Mouse (Mus musculus) heart, embryonic 14.5 days (tissue): Measurements from ENCODE around the gene Vps41. TPM values are rescaled to one million over a fixed set of nuclear protein-coding genes. Genes with fewer than 3 reads are reported as not detected.

ENCODE experiments used
- ATAC-seq: fragments of 200-750 bp; cut with Nextera tagmentation; 2 replicates; pipeline ENCODE4 v1.8.0; 2017; ENCODE audit warnings: low read depth, moderate TSS enrichment; ENCODE audit not compliant: insufficient number of reproducible peaks, insufficient read depth, low FRiP score
- H3K27ac ChIP-seq, 2 experiments: fragments of 200-500 bp in 1 of 2; fragments of 300-500 bp in 1 of 2; sonication (generic) in 1 of 2; replicated peaks in 1 of 2; 2 replicates each; pipeline ENCODE4 v1.5.1; 2012 to 2014; ENCODE audit warnings: low read depth in 2 of 2, low read length in 2 of 2, control low read depth in 1 of 2, mild to moderate bottlenecking in 1 of 2, mixed read lengths in 1 of 2; ENCODE audit not compliant: control insufficient read depth in 1 of 2, insufficient read depth in 1 of 2
- H3K27me3 ChIP-seq: fragments of 300-500 bp; sonication (generic); 2 replicates; pipeline ENCODE4 v1.6.1; 2014; ENCODE audit warnings: mild to moderate bottlenecking, low read length, control low read depth; ENCODE audit not compliant: control insufficient read depth, insufficient read depth
- H3K36me3 ChIP-seq: fragments of 300-500 bp; sonication (generic); 2 replicates; pipeline ENCODE4 v1.6.1; 2014; ENCODE audit warnings: mild to moderate bottlenecking, control low read depth, low read length, mixed read lengths; ENCODE audit not compliant: control insufficient read depth, insufficient read depth
- H3K4me1 ChIP-seq, 2 experiments: fragments of 200-500 bp in 1 of 2; fragments of 300-500 bp in 1 of 2; sonication (generic) in 1 of 2; 2 replicates each; pipeline ENCODE4 v1.6.1; 2012 to 2014; ENCODE audit warnings: low read length in 2 of 2, control low read depth in 1 of 2, mixed read lengths in 1 of 2; ENCODE audit not compliant: control insufficient read depth in 2 of 2, insufficient read depth in 2 of 2
- H3K4me2 ChIP-seq: fragments of 300-500 bp; sonication (generic); 2 replicates; pipeline ENCODE4 v1.6.1; 2014; ENCODE audit warnings: mild to moderate bottlenecking, low read length
- H3K4me3 ChIP-seq, 2 experiments: fragments of 200-500 bp in 1 of 2; fragments of 300-500 bp in 1 of 2; sonication (generic) in 1 of 2; 2 replicates each; pipeline ENCODE4 v1.5.1; 2012 to 2014; ENCODE audit warnings: low read length in 2 of 2, mild to moderate bottlenecking in 2 of 2, control low read depth in 1 of 2, low read depth in 1 of 2, moderate library complexity in 1 of 2; ENCODE audit not compliant: control insufficient read depth in 1 of 2, insufficient read depth in 1 of 2
- H3K9ac ChIP-seq: fragments of 300-500 bp; sonication (generic); 2 replicates; pipeline ENCODE4 v1.6.1; 2014; ENCODE audit warnings: mild to moderate bottlenecking, low read length
- H3K9me3 ChIP-seq: fragments of 300-500 bp; sonication (generic); 2 replicates; pipeline ENCODE4 v1.6.1; 2016; ENCODE audit warnings: low read length, control low read depth; ENCODE audit not compliant: control insufficient read depth
- WGBS: fragments of 180-500 bp; shearing (Covaris S2); extraction: QIAGEN DNeasy Blood & Tissue Kit; methylation state at CpG from one replicate; pipeline ENCODE4 v1.1.7; 2014; 5-methylcytosine and 5-hydroxymethylcytosine counted together
- polyA plus RNA-seq: library from polyadenylated mRNA; unstranded; fragments of >200 nt; fragmentation: Nextera tagmentation; extraction: Ambion mirVana; gene quantifications from 2 replicates; pipeline ENCODE4 v1.2.1, GENCODE M21; 2014

Gene Vps41
- polyA plus RNA-seq, 1 experiment from 2014 or later, result 56.4 TPM

DNA sequence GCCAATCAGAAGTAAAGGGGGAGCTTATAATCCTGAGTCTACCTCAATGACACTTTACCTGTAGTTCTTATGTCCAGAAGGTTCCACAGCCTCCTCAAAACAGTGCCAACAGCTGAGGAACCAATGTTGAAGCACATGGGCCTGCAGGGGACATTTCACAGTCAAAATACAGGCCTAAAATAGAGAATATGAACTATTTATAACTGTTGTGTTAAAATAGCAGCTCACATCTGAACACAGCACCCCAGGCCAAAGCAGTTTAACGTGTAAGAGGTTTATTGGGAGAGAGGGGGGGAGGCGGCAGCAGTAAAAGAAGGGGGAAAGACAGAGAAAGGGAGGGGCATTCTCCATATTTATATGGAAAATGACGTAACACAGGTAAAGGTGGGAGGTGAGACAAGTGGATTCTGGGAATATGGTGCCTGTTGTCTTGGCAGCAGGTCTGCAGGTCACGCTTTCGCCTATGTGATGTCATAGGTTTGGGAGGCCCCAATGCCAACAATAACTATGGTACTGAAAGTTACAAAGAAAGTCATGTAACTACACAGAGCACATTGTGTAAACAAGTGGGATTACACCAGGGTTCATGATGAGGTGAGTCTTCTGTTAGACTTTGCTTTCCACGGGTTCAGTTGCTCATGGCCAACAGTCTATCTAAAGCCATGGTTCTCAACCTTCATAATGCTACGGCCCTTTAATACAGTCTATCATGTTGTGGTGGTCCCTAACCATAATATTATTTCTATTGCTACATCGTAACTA is 56.5 kb downstream of the Vps41 start:
- Histone ChIP-seq H3K27ac (no peak overlapping the region), H3K4me3 (no peak overlapping the region), H3K9ac (no peak overlapping the region), H3K4me1 (peaks cover 0 to 4% of the 10 kb centered on the region in 2 experiments; a peak in 1 of 4 replicates), H3K4me2 (no peak overlapping the region), H3K9me3 (no peaks in the 10 kb centered on the region), H3K27me3 (no peaks in the 10 kb centered on the region), H3K36me3 (no peaks in the 10 kb centered on the region)
- no peak for ATAC-seq
- 88% methylated on average over 8 of the region's 8 CpGs for WGBS

DNA sequence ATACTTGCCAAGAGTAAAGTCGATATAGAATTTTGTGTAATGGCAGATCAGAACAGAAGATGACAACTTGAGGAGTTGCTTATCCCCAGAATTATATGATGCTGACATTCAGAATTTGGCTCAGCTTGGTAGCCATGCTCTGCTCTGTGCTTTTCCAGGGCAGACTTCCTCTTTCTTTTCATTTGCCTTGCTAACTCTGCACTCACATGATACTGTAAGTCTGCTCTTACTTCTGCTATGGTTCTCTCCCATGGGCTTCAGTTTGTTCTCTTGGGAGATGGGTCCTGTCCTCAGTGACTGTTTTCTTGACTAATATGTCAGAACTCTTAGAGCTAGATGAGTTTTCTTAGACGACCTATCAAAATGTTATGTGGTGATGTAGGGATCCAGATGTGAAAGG is 64.2 kb downstream of the Vps41 start:
- Histone ChIP-seq H3K36me3 (no peaks in the 10 kb centered on the region), H3K9ac (no peak overlapping the region), H3K9me3 (no peaks in the 10 kb centered on the region), H3K27me3 (no peaks in the 10 kb centered on the region), H3K4me2 (no peak overlapping the region), H3K4me1 (no peaks in the 10 kb centered on the region), H3K4me3 (no peak overlapping the region), H3K27ac (no peak overlapping the region)
- no peak for ATAC-seq
- 70% methylated on average over 2 of the region's 2 CpGs for WGBS

DNA sequence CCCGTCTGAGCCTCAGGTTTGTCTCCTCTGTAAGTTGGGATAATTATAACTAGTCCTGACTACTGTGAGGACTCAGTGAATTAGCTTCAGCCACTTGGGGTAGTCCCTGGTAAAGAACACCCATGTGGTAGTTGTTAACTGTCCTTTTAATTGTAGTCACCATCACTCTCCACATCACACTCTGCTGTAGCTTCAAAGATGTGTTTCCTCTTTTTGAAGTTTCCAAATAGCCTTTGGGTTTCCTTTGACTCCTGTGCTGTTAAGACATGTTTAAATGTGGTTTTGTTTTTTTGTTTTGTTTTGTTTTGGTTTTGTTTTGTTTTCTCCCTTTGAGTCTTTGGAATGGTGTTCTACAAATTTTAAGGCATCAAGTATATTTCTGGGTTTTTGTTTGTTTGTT is 68.6 kb downstream of the Vps41 start:
- Histone ChIP-seq H3K9ac (no peak overlapping the region), H3K4me3 (no peak overlapping the region), H3K9me3 (no peaks in the 10 kb centered on the region), H3K27me3 (no peaks in the 10 kb centered on the region), H3K4me2 (no peak overlapping the region), H3K4me1 (peaks cover 5 to 10% of the 10 kb centered on the region in 2 experiments), H3K36me3 (no peaks in the 10 kb centered on the region), H3K27ac (no peak overlapping the region)
- no peak for ATAC-seq
- 73% methylated on average over 1 of the region's 1 CpGs for WGBS

DNA sequence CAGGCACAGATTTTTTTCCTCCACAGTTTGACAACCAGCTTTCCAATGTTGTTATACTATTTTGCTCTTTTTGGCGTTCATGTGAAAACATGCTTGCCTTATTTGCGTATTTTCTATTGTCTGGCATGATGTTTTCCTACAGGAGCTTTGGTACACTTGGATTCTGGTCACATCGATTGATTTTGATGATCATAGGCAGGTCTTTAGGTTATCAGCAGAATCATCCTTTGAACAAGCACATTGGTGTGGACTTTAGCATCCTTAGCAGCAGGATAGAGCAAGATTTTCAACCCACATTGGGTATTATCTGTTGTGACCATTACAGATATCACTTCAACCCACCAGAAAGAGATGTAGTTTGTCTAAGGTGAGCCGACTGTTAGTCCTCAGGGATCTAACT is 71.0 kb downstream of the Vps41 start:
- WGBS, result 86% methylated on average over 4 of the region's 4 CpGs
- Histone ChIP-seq H3K27me3 (no peaks in the 10 kb centered on the region), H3K4me1 (peaks cover 5 to 10% of the 10 kb centered on the region in 2 experiments), H3K36me3 (no peaks in the 10 kb centered on the region), H3K4me2 (no peak overlapping the region), H3K9me3 (no peaks in the 10 kb centered on the region), H3K4me3 (no peak overlapping the region), H3K9ac (no peak overlapping the region), H3K27ac (no peak overlapping the region)
- no peak for ATAC-seq

DNA sequence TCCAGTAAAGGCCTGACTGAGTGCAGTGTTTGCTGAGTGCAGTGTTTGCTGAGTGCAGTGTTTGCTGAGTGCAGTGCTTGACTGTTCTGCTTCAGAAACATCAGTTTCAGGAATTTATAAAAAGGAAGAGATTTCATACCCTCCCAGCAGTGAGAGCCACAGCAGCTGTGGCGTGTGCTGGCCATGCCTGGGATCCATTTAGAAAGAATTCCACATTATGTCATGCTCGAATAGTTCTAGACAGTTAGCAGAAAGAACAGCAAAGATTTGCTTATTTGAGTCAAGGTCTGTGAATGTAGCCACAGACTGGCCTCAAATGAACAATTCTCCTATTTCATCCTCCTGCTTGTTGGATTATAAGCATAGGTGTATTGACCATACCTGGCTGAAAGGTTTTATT is 71.6 kb downstream of the Vps41 start:
- ATAC-seq, result no peak
- Histone ChIP-seq H3K9ac (no peak overlapping the region), H3K27me3 (no peaks in the 10 kb centered on the region), H3K4me1 (peaks cover 5 to 10% of the 10 kb centered on the region in 2 experiments), H3K27ac (no peak overlapping the region), H3K4me2 (no peak overlapping the region), H3K4me3 (no peak overlapping the region), H3K9me3 (no peaks in the 10 kb centered on the region), H3K36me3 (peaks cover under 1% of the 10 kb centered on the region; the same call in 1 of the 2 replicates)
- WGBS, result 82% methylated on average over 2 of the region's 2 CpGs

DNA sequence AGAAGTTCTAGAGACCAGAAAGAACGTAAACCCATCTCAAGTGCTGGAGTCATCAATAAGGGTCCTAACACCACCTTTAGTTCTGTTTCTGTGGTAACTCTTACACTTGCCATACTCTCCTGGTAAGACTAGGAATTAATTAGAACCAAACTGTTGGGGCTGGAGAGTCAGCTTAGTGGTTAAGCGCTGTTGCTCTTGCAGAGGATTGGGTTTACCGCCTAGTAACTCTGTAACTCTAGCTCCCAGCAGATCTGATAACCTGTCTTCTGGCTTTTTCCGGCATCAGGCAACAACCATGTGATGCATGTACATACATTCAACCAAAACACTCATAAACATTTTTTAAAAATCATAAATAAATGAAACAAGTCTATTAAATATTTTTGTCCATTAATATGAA is 72.6 kb downstream of the Vps41 start:
- H3K36me3 ChIP-seq, result peaks cover 6% of the 10 kb centered on the region; the same call in 1 of the 2 replicates
- 86% methylated on average over 4 of the region's 4 CpGs for WGBS
- no peaks in the 10 kb centered on the region for H3K27me3 ChIP-seq
- no peak overlapping the region for H3K4me2 ChIP-seq
- H3K27ac ChIP-seq, result no peak overlapping the region
- no peaks in the 10 kb centered on the region for H3K9me3 ChIP-seq
- ATAC-seq, result no peak
- H3K4me3 ChIP-seq, result no peak overlapping the region
- H3K9ac ChIP-seq, result no peak overlapping the region
- peaks cover 5 to 10% of the 10 kb centered on the region in 2 experiments for H3K4me1 ChIP-seq

DNA sequence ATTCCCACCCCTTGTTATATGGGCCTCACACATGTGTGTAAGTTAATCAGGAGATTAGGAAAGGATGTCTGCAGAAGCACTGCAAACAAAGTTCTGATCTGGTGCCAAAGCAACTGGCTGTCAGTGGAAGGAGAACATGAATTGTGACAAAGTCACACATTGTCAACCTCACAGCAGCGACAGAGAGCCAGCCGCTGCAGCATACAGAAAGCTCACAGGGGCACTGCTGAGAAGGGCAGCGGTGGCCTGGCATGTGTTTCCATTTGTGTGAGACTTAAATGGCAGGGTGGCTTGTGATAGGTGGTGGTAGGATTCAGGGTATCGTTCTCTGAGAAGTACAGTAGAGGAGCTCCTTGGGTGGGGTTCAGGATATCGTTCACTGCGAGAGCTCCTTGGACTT is 73.0 kb downstream of the Vps41 start:
- peak overlapping the region; percentile 10 to 55; a peak in 2 of 4 replicates for H3K27ac ChIP-seq
- peak; percentile 31; the same call in 1 of the 2 replicates for ATAC-seq
- H3K9me3 ChIP-seq, result no peaks in the 10 kb centered on the region
- no peaks in the 10 kb centered on the region for H3K27me3 ChIP-seq
- WGBS, result 42% methylated on average over 6 of the region's 6 CpGs
- peaks cover 6% of the 10 kb centered on the region; the same call in 1 of the 2 replicates for H3K36me3 ChIP-seq
- no peak overlapping the region for H3K9ac ChIP-seq
- peak overlapping the region; percentile 49 for H3K4me2 ChIP-seq
- peaks cover 5 to 10% of the 10 kb centered on the region in 2 experiments for H3K4me1 ChIP-seq
- 0 out of 4 replicates have a peak overlapping the region, but pooled peaks of 1 of the 2 experiments have one; percentile 8 for H3K4me3 ChIP-seq
